Mouse (Mus musculus): Measurements from ENCODE around the gene Hexim1.

Gene Hexim1

DNA sequence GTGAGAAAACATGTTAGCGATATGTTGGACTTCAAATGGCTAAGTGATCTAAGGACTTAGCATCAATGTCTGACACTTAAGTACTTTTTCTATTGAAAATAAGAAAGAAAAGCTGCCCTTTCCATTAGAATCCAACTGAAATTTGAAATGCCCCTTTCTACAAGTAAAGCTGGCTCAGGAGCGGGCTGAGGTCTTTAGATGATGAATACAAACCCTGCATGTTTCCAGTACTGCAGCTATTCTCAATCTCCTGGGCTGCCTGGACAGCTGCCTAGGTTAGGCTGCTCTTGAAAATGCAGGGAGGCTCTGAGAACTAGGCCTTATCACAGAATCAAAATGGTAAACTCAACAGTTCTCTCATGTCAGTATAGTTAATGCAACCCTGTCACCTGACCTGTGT, 2.8 kb downstream of the Hexim1 start:
- DNase-seq (ENCODE audit: low read depth) = no peak

DNA sequence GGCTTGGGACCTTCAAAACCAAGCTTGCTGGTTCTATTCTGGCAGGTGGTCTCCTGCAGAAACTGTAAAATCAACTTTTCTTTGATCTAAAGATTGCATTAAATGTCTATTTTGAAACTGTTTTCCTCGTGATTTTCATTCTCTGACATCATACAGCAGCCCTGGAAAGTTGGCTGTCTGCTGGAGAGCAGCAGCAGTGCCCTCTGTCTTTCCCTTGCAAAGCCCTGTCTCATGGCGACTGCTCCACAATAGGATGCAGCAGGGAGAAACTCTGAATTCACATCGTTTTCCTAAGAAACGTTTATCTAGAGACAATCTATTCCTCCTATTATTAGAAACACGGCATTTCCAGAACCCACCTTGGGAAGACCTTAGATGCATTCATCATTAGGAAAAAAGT, 3.6 kb downstream of the Hexim1 start:
- DNase-seq (ENCODE audit: low read depth) = no peak

DNA sequence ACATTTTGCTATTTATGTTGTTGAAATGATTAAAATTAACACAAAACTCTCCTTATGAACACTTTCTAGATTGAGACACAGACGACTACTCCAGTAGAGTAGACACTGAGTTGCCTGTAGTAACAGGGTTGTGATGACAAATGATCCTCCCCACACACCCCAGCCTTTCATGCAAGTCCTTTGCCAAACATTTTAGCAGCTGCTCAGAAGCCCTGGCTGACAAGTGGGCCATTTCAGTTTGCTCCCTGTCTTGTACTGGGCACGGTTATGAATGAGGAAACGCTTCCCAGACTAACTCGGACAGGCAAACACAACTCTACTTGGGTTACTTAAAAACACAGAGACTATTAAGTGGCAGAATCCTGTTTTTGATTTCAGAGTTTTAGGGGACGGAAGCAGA, 4.3 kb downstream of the Hexim1 start:
- no peak for DNase-seq (ENCODE audit: low read depth)

DNA sequence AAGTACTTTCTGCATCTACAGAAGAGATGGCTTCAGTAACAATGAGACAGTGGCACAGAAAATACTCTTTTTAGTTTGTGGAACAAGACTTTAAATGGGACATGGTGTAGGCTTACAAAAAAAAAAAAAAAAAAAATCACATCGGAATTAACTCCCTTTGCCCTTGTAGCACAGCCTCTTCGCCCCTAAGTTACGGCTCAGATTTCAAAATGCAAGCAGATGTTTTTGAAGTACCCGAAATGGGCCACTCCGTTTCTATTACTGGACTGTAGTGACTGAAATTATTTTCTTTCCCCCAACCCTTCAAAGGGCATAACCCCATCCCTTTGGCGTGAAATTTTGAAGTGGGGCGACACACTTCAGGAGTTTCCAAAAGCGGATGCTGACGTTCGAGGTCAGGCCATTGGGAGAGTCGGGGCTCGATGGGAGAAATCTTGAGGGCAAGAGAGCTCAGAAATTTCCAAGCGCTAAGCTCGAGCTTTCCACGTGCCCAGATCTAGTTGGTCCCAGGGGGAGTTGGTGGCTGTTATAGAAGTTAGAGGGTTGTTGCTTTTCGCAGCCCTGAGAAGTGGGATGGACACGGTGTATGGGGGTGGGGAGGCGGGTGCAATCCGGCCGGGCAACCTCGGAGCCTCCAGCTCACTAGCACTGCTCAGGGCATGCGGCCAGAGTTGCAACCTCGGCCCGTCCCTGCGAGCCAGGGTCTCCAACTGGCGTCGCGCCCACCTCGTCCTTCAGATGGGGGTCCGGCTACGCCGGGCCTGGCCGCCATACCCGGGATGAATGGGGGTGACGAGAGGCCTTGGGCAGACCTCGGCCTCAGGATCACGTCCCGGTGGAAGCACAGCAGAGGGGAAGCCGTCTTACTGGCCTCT, 15.9 kb downstream of the Hexim1 start, which contains the start of gene Hexim2:
Gene Hexim2 (plus strand): TSS at position 729 of the 875 bp plus-strand sequence.
- DNase-seq (ENCODE audit: low read depth) = peak; percentile 62

GRCm38 (mm10) chr11:103132576-103133455, 16.8 kb downstream of the Hexim1 start:
- DNase-seq (ENCODE audit: low read depth) = peak; percentile 100

GRCm38 (mm10) chr11:103133456-103134185, 17.6 kb downstream of the Hexim1 start:
- DNase-seq (ENCODE audit: low read depth) = peak; percentile 58

DNA sequence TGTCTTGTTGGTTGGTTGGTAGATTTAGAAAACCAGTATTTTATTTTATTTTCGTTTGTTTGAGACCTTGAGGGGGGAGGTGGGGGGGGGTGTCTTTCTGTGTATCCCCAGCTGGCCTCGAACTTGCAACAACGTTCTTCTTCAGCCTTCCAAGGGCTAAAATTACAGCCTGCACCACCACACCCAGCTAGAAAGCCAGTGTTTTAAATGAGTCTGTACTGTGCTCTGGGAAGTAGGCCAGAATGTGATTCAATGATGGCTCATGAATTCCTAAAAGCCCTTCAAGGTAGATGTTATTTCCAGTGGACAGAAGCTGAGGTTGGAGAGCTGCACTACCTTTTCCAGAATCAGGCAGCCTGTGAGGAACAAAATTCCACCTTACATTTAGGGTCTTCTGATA, 18.2 kb downstream of the Hexim1 start:
- peak; percentile 37 for DNase-seq (ENCODE audit: low read depth)

- peak; percentile 69 for DNase-seq (ENCODE audit: low read depth)
Observed at GRCm38 (mm10) chr11:103136039-103136577, 20.1 kb downstream of the Hexim1 start.

DNA sequence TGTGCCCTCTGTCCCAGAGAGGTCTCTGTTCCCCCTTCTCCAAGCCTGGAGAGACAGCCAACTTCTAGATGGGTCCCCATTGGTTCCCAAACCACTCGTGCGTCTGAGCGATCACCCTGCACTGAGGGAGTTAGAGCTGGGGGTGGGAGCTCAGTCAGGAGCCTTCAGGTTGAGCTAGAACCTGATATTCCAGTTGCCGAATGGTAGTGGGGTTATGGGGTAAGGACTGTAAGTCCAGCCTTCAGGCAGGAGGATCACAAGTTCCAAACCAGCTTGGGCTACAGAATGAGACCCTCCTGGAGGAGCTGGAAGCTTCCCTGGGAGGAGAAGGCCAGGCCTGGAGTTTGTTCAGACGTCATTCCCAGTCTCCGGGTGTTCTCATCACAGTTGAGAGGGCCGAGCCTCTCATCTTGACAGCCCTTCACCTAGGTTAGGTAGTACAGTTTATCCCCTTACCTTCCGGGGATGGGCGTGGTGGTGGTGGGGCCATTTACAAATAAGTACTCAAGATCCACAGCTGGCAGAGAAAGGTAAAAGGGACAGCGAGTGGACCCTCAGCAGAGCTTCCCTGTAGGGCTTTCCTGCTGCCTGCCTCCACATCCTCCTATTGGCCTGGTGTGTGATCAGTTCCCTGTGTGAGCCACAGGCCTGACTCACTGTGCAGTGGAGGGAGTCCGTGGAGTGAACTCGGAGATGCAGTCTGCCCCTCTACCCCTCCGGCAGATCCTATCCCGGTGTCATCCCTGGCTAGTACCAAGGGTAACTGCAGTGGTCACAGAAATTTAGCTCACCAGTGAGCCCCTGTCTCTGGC, 24.1 kb downstream of the Hexim1 start:
- DNase-seq (ENCODE audit: low read depth) = no peak

DNA sequence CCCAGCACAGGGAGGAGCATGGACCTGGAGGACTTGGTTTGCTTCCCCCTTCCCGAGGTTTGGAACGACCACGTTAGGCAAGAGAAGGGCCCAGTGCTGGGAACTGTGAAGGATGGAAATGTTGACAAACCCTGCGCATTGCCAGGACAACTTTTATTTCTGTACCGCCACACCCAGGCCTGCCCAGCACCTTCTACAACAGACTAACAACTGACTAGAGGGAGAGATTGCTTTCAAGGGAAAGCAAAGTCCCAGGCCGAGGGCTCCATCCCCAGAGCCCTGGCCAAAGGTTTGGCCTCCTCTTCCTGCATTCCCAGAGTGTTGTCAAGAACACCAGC, 24.7 kb downstream of the Hexim1 start:
- no peak for DNase-seq (ENCODE audit: low read depth)

- DNase-seq (ENCODE audit: low read depth) = no peak
Observed at GRCm38 (mm10) chr11:103141101-103141943, 25.3 kb downstream of the Hexim1 start.

DNA sequence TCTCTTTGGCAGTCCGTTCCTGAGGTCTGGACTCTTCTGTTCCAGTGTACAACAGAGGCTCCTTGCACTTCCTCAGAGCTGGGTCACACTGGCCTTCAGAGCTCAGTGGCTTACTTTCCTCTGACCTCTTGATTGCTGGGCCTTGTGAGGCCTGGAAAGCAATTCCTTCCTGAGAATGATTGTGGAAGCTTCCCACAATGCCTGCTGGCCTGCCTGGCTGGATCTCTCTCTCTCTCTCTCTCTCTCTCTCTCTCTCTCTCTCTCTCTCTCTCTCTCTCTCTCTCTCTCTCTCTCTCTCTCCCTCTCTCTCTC, 25.9 kb downstream of the Hexim1 start:
- DNase-seq (ENCODE audit: low read depth) = peak; percentile 40

- DNase-seq (ENCODE audit: low read depth) = peak; percentile 84
Observed at GRCm38 (mm10) chr11:103142441-103143182, 26.6 kb downstream of the Hexim1 start.

DNA sequence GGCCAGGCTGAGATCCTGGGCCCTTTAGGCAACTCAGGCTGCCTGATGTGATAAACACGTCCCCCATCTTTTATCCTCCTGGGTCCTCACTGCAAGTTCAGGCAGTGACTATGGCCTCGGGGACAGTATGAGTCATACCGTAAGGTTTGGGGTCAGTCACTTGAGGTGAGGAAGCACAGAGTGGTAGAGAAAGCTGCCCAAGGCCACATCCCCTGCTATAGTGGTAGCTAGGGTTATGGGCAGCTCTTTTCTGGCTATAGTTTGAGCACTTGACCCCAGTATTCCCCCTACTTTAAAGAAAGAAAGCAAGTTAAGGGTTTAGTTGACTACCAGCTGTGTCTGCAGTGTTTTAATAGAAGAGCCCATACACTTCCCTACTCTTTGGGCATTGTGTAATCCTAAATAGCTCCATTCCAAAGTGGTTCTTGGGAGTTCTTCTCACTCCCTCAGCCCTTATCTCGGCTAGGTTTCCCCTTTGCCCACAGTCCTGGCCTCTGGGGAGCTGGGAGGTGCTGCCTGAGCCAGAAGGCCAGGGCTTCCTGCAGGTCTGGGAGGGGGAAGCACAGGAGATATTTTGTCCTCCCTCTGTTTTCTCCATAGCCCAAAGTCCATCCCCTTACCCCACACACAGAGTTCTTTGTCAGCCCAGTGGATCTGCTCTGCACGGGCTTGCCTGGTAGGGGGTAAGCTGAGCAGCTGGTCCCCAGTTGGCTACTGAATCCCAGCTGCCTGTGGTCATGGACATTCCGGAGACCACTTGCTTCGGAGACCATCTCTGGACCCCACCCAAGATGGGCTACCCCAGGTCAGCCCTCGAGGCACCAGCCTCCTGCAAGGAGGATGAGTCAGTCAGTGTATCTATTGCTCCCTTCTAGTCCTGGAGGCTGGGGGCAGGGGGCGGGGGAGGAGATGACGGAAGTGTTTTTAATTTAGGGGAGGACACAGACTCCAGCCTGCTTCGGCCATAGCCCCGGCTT, 28.6 kb downstream of the Hexim1 start:
- peak; percentile 88 for DNase-seq (ENCODE audit: low read depth)

- no peak for DNase-seq (ENCODE audit: low read depth)
Observed at GRCm38 (mm10) chr11:103146386-103146785, 30.4 kb downstream of the Hexim1 start.

DNA sequence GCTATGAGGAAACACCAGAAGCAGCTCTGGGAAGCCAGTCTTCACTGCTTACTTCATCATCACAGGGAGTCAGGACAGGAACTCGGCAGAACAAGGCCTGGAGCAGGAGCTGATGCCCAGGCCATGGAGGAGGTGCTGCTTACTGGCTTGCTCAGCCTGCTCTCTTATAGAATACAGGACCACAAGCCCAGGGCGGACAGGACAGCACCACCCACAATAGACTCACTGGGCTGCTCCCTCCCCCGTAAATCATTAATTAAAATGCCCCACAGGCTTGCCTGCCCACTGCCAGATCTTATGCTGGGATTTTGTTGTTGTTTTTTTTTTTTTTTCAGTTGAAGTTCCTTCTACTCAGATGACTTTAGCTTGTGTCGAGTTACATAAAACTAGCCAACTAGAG, 31.7 kb downstream of the Hexim1 start:
- no peak for DNase-seq (ENCODE audit: low read depth)

GRCm38 (mm10) chr11:103149771-103150170, 33.7 kb downstream of the Hexim1 start:
- DNase-seq (ENCODE audit: low read depth) = no peak
